In the genomic region with DNA sequence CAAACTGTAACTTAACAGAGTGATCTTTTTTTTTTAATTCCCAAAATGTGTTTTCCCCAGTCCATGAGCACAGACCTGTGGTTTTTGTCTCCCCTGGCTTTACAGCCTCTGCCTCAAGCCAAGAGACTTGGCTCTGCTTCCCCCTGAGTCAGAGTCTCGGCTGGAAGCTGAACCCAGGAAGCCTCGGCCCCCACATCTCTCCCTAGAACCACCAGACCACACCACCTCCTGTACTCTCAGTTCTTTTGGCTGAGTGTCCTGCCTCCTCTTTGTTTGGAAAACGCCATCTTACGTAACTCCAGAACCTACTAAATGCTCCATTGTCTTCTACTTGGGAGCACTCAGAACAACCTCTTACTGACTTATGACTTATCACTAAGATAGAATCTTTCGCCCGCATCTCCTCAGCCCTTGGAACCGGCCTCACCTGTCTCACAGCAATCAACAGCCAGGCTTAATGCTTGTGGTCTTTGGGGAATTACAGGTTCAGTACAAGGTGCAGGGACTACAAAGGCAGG, we compare ENCODE assay signal across 10 mouse cellular contexts. TPM values are rescaled to one million over a fixed set of nuclear protein-coding genes. Genes with fewer than 3 reads are reported as not detected.
DNase-seq lines count a peak whose midpoint lies in the region; ATAC-seq and TF ChIP-seq lines count a peak whose summit lies in the region.
"Had no signal": no experiment of that assay in that cellular context is flagged by ENCODE, and none has a peak within 500 bp of the region (broad histone marks: within the 10 kb centered on the region; RNA-seq: fewer than 3 reads in every experiment).

No protein-coding gene starts in this region.

- H3K27ac ChIP-seq in kidney, embryonic 16.5 days (ENCODE audit: low read length), result peak overlapping the region; percentile 59; the same call in 1 of the 2 replicates
- peak overlapping the region; percentile 82 for H3K27ac ChIP-seq in heart, embryonic 10.5 days
- H3K27ac ChIP-seq in lung, postnatal 0 days (ENCODE audit: low read length), result no peak overlapping the region
- H3K27ac ChIP-seq in forebrain, embryonic 12.5 days, result no peak overlapping the region
- no peak overlapping the region for H3K27ac ChIP-seq in thymus, adult 2 months (ENCODE audit: control insufficient read depth, insufficient read depth, low read length)
- H3K27ac ChIP-seq: lung, embryonic 15.5 days had no signal

- TF ChIP-seq CTCF in lung, postnatal 0 days (IDR thresholded peaks at IDR 0.05), result no peak
- no peak for TF ChIP-seq CTCF in thymus, adult 2 months (IDR thresholded peaks at IDR 0.05; ENCODE audit: borderline replicate concordance, control insufficient read depth, extremely low read depth, insufficient read depth, low read length, poor library complexity)

- H3K4me2 ChIP-seq in kidney, embryonic 16.5 days (replicated peaks; ENCODE audit: low read depth, low read length), result no peak overlapping the region
- no peak overlapping the region for H3K4me2 ChIP-seq in lung, postnatal 0 days (replicated peaks; ENCODE audit: low read depth, low read length)
- no peak overlapping the region for H3K4me2 ChIP-seq in forebrain, embryonic 12.5 days
- H3K4me2 ChIP-seq: lung, embryonic 15.5 days had no signal

- H3K9me3 ChIP-seq in kidney, embryonic 16.5 days (ENCODE audit: low read length), result no peaks in the 10 kb centered on the region
- H3K9me3 ChIP-seq in heart, embryonic 10.5 days, result no peaks in the 10 kb centered on the region
- no peaks in the 10 kb centered on the region; the same call in 1 of the 2 replicates for H3K9me3 ChIP-seq in lung, postnatal 0 days (ENCODE audit: low read length)
- H3K9me3 ChIP-seq in forebrain, embryonic 12.5 days, result no peaks in the 10 kb centered on the region
- H3K9me3 ChIP-seq: lung, embryonic 15.5 days had no signal

- no peaks in the 10 kb centered on the region for H3K27me3 ChIP-seq in kidney, embryonic 16.5 days (ENCODE audit: insufficient read depth, low read length)
- H3K27me3 ChIP-seq in heart, embryonic 10.5 days (ENCODE audit: insufficient read depth, poor library complexity, severe bottlenecking), result no peaks in the 10 kb centered on the region
- H3K27me3 ChIP-seq in lung, postnatal 0 days (replicated peaks; ENCODE audit: insufficient read depth, low read length), result no peaks in the 10 kb centered on the region
- H3K27me3 ChIP-seq in forebrain, embryonic 12.5 days, result no peaks in the 10 kb centered on the region
- H3K27me3 ChIP-seq in thymus, adult 2 months (ENCODE audit: control insufficient read depth, insufficient read depth, low read length), result no peaks in the 10 kb centered on the region
- H3K27me3 ChIP-seq: lung, embryonic 15.5 days had no signal

- H3K9ac ChIP-seq in kidney, embryonic 16.5 days (replicated peaks; ENCODE audit: low read length), result no peak overlapping the region
- H3K9ac ChIP-seq in lung, postnatal 0 days (replicated peaks; ENCODE audit: low read depth), result no peak overlapping the region
- H3K9ac ChIP-seq in forebrain, embryonic 12.5 days, result no peak overlapping the region
- H3K9ac ChIP-seq: lung, embryonic 15.5 days had no signal

- H3K4me1 ChIP-seq in kidney, embryonic 16.5 days (ENCODE audit: insufficient read depth, low read length), result no peaks in the 10 kb centered on the region
- peaks cover 44% of the 10 kb centered on the region for H3K4me1 ChIP-seq in heart, embryonic 10.5 days
- no peaks in the 10 kb centered on the region for H3K4me1 ChIP-seq in lung, postnatal 0 days (ENCODE audit: insufficient read depth, low read depth, low read length)
- H3K4me1 ChIP-seq in forebrain, embryonic 12.5 days, result no peaks in the 10 kb centered on the region
- no peaks in the 10 kb centered on the region for H3K4me1 ChIP-seq in thymus, adult 2 months (replicated peaks; ENCODE audit: control insufficient read depth, insufficient read depth, low read length)

- H3K4me3 ChIP-seq in kidney, embryonic 16.5 days (ENCODE audit: low read length), result no peak overlapping the region
- H3K4me3 ChIP-seq in heart, embryonic 10.5 days, result no peak overlapping the region
- no peak overlapping the region for H3K4me3 ChIP-seq in lung, postnatal 0 days (ENCODE audit: low read depth, low read length)
- H3K4me3 ChIP-seq in forebrain, embryonic 12.5 days (replicated peaks), result no peak overlapping the region
- no peak overlapping the region for H3K4me3 ChIP-seq in thymus, adult 2 months (ENCODE audit: control insufficient read depth, insufficient read depth, low read length)
- H3K4me3 ChIP-seq: erythroblast, embryonic 14.5 days; lung, embryonic 15.5 days had no signal

- no peak for TF ChIP-seq EP300 in lung, postnatal 0 days (IDR thresholded peaks at IDR 0.05)

- no peak for DNase-seq in kidney, postnatal 36 days
- DNase-seq in cerebellum, adult 11 months, result peak; percentile 22
- no peak for DNase-seq in heart, embryonic 10.5 days (ENCODE audit: low spot score)
- peak; percentile 55 for DNase-seq in lung, postnatal 0 days (ENCODE audit: low spot score)
- DNase-seq in thymus, adult 2 months, result no peak
- no peak for DNase-seq in liver

- no peaks in the 10 kb centered on the region for H3K36me3 ChIP-seq in kidney, embryonic 16.5 days (ENCODE audit: insufficient read depth, low read length)
- no peaks in the 10 kb centered on the region for H3K36me3 ChIP-seq in heart, embryonic 10.5 days
- H3K36me3 ChIP-seq in lung, postnatal 0 days (ENCODE audit: insufficient read depth, low read length), result no peaks in the 10 kb centered on the region
- H3K36me3 ChIP-seq in forebrain, embryonic 12.5 days (replicated peaks), result no peaks in the 10 kb centered on the region
- no peaks in the 10 kb centered on the region for H3K36me3 ChIP-seq in thymus, adult 2 months (ENCODE audit: control insufficient read depth, insufficient read depth, low read length)
- H3K36me3 ChIP-seq: lung, embryonic 15.5 days had no signal

- ATAC-seq in kidney, embryonic 16.5 days (ENCODE audit: low FRiP score, low TSS enrichment), result no peak
- peak; percentile 60 for ATAC-seq in lung, postnatal 0 days
- ATAC-seq in forebrain, embryonic 12.5 days (ENCODE audit: low FRiP score), result no peak

- TF ChIP-seq POLR2A in thymus, adult 2 months (IDR thresholded peaks at IDR 0.05; ENCODE audit: control insufficient read depth, extremely low read depth, insufficient read depth, low read length, poor library complexity), result no peak

- 64% methylated on average over 7 of the region's 7 CpGs for WGBS in kidney, embryonic 16.5 days
- WGBS in heart, embryonic 10.5 days, result 54% methylated on average over 7 of the region's 7 CpGs
- 28% methylated on average over 7 of the region's 7 CpGs for WGBS in lung, postnatal 0 days
- WGBS in forebrain, embryonic 12.5 days, result 84% methylated on average over 7 of the region's 7 CpGs
- WGBS in thymus, adult 2 months, result 82% methylated on average over 7 of the region's 7 CpGs

RNA-seq across cellular contexts. Expression of a gene that starts 36.9 kb away (rescaled TPM):
- 11.7 and 12.3 TPM in 2 replicates for polyA plus RNA-seq in kidney, embryonic 16.5 days (2015; fragmentation: Nextera tagmentation; extraction: Ambion mirVana)
- polyA plus RNA-seq in heart, embryonic 10.5 days (2016; fragmentation: Nextera tagmentation; extraction: Ambion mirVana), result 26.6 and 46.8 TPM in 2 replicates
- 7.6 and 9.7 TPM in 2 replicates for polyA plus RNA-seq in lung, postnatal 0 days (2015; fragmentation: Nextera tagmentation; extraction: Ambion mirVana)
- polyA plus RNA-seq in forebrain, embryonic 12.5 days (2016; fragmentation: Nextera tagmentation; extraction: Ambion mirVana), result 2.7 and 3.2 TPM in 2 replicates
- 1.4 and 2.9 TPM in 2 replicates for polyA plus RNA-seq in thymus, adult 2 months (2012; rRNA removed)
- polyA plus RNA-seq: erythroblast, embryonic 14.5 days had no signal

Comparison
In these comparisons a context has a peak if more than half of its experiments do, and no peak if none do; other contexts are left out.
1. H3K27ac ChIP-seq: peak in kidney, embryonic 16.5 days (single experiment) and heart, embryonic 10.5 days (single experiment); none in lung, postnatal 0 days (single experiment), forebrain, embryonic 12.5 days (single experiment) and thymus, adult 2 months (single experiment).
2. DNase-seq: peak in cerebellum, adult 11 months (single experiment) and lung, postnatal 0 days (single experiment); none in kidney, postnatal 36 days (0 of 2), heart, embryonic 10.5 days (single experiment), thymus, adult 2 months (single experiment) and liver (single experiment).